Mouse (Mus musculus): ENCODE measurements around the gene Srm. TPM values are rescaled to one million over a fixed set of nuclear protein-coding genes. Genes with fewer than 3 reads are reported as not detected.

Gene Srm
- total RNA-seq (2021): 10 to 100 TPM; 25.4 to 32.8 TPM
- long read RNA-seq, experiment 1, transcript Srm-201 (7 exons, 1,338 nt): major isoform, 44 of 49 reads
- long read RNA-seq, experiment 1, partial matches to known transcripts: 3 of 49 reads
- long read RNA-seq, experiment 1, other reads (novel, unspliced or antisense): 2 of 49 reads
- long read RNA-seq, experiment 2, transcript Srm-201 (7 exons, 1,338 nt): major isoform, 30 of 40 reads
- long read RNA-seq, experiment 2, partial matches to known transcripts: 7 of 40 reads
- long read RNA-seq, experiment 2, other reads (novel, unspliced or antisense): 3 of 40 reads

GRCm38 (mm10) chr4:148591171-148591630 is at the start of gene Srm:
TSS of gene Srm (plus strand) at chr4:148591503.
- DNase-seq: peak; percentile 98

DNA sequence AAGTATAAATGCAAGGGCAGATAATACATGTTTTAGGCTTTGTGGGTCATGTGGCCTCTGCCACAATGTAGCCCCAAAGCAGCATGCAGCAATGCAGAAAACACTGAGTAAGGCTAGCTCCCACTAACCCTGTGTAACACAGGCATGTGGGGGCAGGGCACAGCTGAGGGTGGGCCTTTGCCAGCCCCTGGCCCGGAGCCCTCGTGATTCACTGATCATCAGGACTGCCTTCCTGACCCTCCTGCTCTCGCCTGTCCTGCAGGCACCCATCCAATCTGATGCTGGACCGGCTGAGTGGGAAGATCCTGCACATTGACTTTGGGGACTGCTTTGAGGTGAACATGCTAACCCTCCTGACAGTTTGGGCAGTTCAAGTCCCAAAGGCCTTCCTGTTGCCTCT is 42.2 kb upstream of the Srm start:
- no peak for DNase-seq

- no peak for DNase-seq
Observed at GRCm38 (mm10) chr4:148557766-148558165, 33.5 kb upstream of the Srm start.

- peak; percentile 90 for DNase-seq
Observed at GRCm38 (mm10) chr4:148558297-148559000, 32.9 kb upstream of the Srm start, which contains the start of gene Exosc10. TSS of gene Exosc10 (plus strand) at chr4:148558429.

- no peak for DNase-seq
Observed at GRCm38 (mm10) chr4:148562676-148563075, 28.6 kb upstream of the Srm start.

- DNase-seq: no peak
Observed at GRCm38 (mm10) chr4:148563595-148563994, 27.7 kb upstream of the Srm start.

DNA sequence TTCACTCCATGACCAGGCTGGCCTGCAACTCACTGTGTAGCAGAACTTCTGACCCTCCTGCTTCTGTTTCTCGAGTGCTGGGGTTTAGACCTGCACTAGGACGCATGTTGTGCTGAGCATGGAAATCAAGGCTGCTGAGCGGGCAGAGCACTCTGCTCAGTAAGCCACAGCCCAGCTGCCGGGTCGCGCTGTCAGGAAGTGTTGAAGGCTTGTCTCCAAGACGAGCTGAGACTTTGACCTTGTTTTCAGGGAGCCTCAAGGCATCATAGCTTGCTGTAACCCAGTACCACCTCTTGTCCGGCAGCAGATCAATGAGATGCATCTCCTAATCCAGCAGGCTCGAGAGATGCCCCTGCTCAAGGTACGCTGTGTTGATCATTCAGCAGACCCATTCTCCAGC is 21.2 kb upstream of the Srm start:
- no peak for DNase-seq

GRCm38 (mm10) chr4:148570693-148571295 is 20.5 kb upstream of the Srm start:
- no peak for DNase-seq

DNA sequence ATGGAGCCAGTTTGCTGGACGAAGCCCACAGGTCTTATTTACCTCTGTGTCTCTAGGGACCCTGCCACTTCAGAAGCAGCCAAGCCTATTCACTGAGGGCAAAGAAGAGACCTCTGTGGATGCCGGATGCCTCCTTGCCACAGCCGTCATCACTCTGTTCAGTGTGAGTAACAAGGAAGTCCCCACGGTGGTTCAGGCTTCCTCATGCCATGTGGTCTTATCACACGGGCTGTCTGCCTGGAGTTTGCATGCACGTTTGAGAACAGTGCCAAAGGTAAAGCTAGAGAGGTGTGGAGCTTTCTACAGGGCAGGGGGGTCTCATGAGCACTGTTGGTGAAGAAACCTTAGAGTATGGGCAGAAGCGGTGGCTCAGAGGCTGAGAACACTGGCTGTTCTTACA is 18.1 kb upstream of the Srm start:
- no peak for DNase-seq

GRCm38 (mm10) chr4:148580765-148581164 is 10.5 kb upstream of the Srm start:
- no peak for DNase-seq

DNA sequence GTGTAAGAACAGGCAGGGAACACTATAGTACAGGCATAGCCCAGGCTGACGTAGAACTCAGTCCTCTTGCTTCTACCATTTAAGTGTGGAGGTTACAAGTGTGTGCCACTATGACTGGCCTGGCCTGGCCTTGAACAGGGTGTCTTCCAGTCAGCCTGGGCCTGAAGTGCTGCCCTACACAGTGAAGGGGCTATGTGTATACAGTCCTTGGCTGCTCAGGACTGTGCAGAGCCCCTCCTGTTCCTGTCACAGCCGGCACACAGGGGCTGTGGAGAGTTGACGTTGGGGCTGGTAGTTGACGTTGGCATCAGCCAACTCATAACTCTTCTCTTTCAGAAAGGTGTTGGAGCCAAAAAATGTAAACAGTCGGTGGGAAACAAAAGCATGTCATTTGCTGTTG is 9.9 kb upstream of the Srm start:
- no peak for DNase-seq

DNA sequence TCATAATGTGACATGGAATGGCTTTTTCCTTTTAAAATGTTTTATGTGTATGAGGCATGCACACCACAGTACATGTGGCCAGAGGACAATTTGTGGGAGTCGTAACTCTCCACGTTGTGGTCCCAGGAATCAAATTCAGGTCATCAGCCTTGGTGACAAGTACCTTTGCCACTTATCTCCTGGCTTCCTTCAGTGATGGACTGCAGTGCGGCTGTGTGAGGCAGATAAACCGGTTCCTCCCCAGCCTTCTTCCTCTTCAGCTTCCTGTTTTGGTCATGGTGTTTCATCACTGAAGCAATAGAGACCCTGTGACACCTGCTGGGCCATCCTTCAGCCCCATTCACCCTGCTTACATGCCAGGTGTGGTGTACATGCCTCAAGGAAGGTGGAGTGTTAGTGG is 8.0 kb upstream of the Srm start:
- no peak for DNase-seq

DNA sequence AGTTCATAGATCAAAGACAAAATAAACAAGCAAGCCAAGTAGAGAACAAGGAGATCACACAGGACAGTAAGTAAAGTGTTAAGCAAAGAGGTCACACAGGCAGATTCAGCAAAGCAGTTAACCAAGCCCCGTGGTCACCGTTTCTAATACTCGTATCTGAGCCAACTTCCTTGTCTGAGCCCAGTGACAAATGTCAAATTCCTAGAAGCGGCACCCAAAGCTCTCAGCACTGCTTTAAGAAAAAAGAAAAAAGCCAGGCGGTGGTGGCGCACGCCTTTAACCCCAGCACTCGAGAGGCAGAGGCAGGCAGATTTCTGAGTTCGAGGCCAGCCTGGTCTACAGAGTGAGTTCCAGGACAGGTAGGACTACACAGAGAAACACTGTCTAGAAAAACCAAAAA is 4.7 kb upstream of the Srm start:
- DNase-seq: no peak

DNA sequence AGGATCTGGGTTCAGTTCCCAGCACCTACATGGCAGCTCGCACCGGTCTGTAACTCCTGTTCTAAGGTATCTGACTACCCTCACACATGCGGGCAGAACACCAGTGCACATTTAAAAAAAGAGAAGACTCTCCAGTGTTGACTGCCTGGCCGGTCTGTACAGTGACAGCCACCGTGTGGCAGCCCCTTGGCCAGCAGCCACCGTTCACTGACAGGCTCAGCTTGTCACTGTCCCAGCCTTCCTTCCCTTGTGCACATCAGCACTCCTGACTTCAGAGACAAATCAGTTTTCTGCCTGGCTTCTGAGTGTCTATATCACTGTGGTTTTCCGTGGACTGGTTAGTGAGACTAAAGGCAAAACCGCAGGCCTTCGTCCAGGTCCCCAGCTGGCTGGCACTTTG is 2.5 kb upstream of the Srm start:
- DNase-seq: peak; percentile 50

GRCm38 (mm10) chr4:148589565-148589964 is 1.7 kb upstream of the Srm start:
- no peak for DNase-seq

GRCm38 (mm10) chr4:148590421-148591170 is 707 bp upstream of the Srm start:
- no peak for DNase-seq

DNA sequence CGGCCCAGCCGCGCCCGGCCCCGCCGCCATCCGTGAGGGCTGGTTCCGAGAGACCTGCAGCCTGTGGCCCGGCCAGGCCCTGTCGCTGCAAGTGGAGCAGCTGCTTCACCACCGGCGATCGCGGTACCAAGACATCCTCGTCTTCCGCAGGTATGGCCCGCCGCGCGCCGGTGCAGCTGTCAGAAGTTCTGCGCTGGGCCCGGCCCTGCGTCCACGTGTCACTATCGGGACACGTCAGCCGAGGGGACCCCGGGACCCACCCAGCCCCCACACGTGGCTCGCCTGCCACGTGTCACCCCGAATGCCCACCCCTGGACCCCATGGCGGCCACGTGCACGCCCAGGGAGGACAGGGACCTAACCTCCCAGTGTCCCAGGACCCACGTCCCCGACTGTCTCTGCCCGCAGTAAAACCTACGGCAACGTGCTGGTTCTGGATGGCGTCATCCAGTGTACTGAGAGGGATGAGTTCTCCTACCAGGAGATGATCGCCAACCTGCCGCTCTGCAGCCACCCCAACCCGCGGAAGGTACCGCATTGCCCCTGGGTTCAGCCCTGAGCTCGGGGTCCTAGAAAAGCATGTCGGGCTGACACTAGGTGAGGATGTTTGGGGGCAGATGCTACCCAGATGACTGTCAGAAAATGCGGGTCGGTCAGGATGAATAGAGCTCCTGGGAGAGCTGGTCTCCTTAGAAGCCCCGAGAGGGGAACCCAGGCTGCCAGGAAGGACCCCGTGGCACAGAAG is 506 bp downstream of the Srm start:
- no peak for DNase-seq

GRCm38 (mm10) chr4:148593996-148594395 is 2.7 kb downstream of the Srm start:
- DNase-seq: no peak

DNA sequence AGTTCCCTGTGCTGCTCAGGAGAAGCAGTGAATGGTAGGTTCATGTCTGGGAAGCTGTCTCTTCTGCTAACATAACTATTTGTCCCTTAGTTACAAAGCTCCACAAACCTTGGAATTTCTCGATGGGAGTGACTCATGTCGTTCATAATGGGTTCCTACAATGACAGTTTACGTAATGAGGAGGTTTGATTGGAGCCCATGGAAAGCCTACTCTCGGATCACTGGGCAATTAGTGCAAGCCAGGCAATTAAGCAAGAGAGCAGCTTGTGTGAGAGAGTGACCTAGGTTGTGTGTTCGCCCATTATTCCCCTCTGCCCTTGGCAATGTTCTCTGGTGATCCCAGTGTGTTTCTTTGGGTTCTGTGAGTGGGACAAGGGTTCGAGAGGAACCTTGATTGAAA is 4.6 kb downstream of the Srm start:
- no peak for DNase-seq

GRCm38 (mm10) chr4:148596731-148597130 is 5.4 kb downstream of the Srm start:
- DNase-seq: no peak

- no peak for DNase-seq
Observed at GRCm38 (mm10) chr4:148598826-148599225, 7.5 kb downstream of the Srm start.

DNA sequence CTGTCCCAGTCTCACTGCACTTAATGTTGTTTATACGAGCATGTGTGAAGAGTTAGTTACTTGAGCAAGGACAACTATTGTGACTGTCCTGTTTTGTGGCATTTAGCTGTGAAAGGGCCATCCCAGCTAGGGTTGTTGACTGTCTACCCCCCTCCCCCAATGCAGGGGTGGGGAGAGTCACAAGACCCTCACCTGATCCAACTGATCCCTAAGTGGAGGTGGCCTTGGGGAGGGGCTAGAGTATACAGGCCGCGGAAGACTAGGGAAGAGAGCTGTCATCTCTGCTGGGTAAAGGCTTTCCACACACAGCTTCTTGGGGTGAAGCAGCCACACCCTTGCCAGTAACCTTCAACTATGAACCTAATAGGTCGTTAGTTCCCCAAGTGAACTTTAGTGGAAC is 9.0 kb downstream of the Srm start:
- DNase-seq: no peak

Data from gastrocnemius, postnatal 10 days (tissue).